In the genomic region with DNA sequence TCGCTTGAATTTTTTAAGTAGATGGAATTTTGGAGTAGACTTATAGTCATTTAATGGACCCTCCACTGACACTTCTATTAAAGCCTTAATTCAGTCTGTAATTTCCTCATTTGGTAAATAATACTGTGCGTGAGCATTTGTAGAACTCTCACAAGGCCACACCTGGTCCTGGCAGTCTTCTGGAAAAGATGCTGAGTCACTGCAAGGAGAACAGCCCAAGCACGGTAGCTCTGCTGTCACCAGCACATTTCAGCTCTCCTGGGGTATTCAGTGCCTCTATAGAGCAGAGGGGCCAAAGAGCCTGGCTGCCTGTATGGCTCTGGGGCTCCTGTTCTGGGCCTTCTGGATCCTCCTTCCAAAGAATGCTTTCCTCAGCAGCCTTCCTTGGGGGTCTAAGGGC, we compare ENCODE assay signal across 29 mouse cellular contexts. TPM values are rescaled to one million over a fixed set of nuclear protein-coding genes. Genes with fewer than 3 reads are reported as not detected.
DNase-seq lines count a peak whose midpoint lies in the region; ATAC-seq and TF ChIP-seq lines count a peak whose summit lies in the region.
"Had no signal": no experiment of that assay in that cellular context is flagged by ENCODE, and none has a peak within 500 bp of the region (broad histone marks: within the 10 kb centered on the region; RNA-seq: fewer than 3 reads in every experiment).

No protein-coding gene starts in this region.

- no peaks in the 10 kb centered on the region for H3K9me3 ChIP-seq in MEL (replicated peaks; ENCODE audit: insufficient read depth, low read length)
- H3K9me3 ChIP-seq: embryonic facial prominence, embryonic 13.5 days; forebrain, embryonic 12.5 days; kidney, embryonic 15.5 days; limb, embryonic 12.5 days; liver, embryonic 15.5 days; midbrain, embryonic 15.5 days; stomach, embryonic 15.5 days had no signal

- H3K27me3 ChIP-seq in C2C12 (ENCODE audit: control insufficient read depth, insufficient read depth, insufficient read length) (no peaks in the 10 kb centered on the region), MEL (ENCODE audit: control insufficient read depth in 1 of 2, insufficient read depth in 2 of 2, low read length in 2 of 2) (no peaks in the 10 kb centered on the region; a peak in 1 of 4 replicates)
- H3K27me3 ChIP-seq: embryonic facial prominence, embryonic 13.5 days; forebrain, embryonic 12.5 days; kidney, embryonic 15.5 days; limb, embryonic 12.5 days; liver, embryonic 15.5 days; midbrain, embryonic 15.5 days; stomach, embryonic 15.5 days had no signal

- TF ChIP-seq CTCF in C2C12 (IDR thresholded peaks at IDR 0.05; ENCODE audit: control insufficient read depth, insufficient read depth, insufficient read length) (no peak), MEL (IDR thresholded peaks at IDR 0.05 in 2 of 3, conservative IDR thresholded peaks at IDR 0.05 in 1 of 3; ENCODE audit: control insufficient read depth in 1 of 3, insufficient read depth in 1 of 3, low read depth in 2 of 3, low read length in 3 of 3, poor library complexity in 1 of 3, severe bottlenecking in 1 of 3) (no peak)

- TF ChIP-seq RAD21 in MEL (IDR thresholded peaks at IDR 0.05; ENCODE audit: low read depth, low read length): no peak

- peaks cover 0 to 6% of the 10 kb centered on the region in 2 experiments for H3K4me1 ChIP-seq in MEL (ENCODE audit: control insufficient read depth in 1 of 2, insufficient read depth in 2 of 2, low read length in 2 of 2)
- H3K4me1 ChIP-seq: forebrain, embryonic 12.5 days; kidney, embryonic 15.5 days; limb, embryonic 12.5 days; liver, embryonic 15.5 days; megakaryocyte, embryonic 14.5 days; midbrain, embryonic 15.5 days; stomach, embryonic 15.5 days had no signal

- H3K4me3 ChIP-seq in C2C12 (ENCODE audit: insufficient read depth, poor library complexity, severe bottlenecking) (no peak overlapping the region), MEL (ENCODE audit: control insufficient read depth in 1 of 2, insufficient read depth in 1 of 2, low read depth in 2 of 2, low read length in 2 of 2) (no peak overlapping the region)
- H3K4me3 ChIP-seq: embryonic facial prominence, embryonic 13.5 days; erythroblast, embryonic 14.5 days; forebrain, embryonic 12.5 days; kidney, embryonic 15.5 days; limb, embryonic 12.5 days; liver, embryonic 15.5 days; megakaryocyte, embryonic 14.5 days; midbrain, embryonic 15.5 days; stomach, embryonic 15.5 days had no signal

- no peaks in the 10 kb centered on the region for H3K79me3 ChIP-seq in C2C12 (ENCODE audit: low read depth)

- no peak for TF ChIP-seq POLR2A in MEL (IDR thresholded peaks at IDR 0.05; ENCODE audit: control insufficient read depth in 1 of 2, insufficient read depth in 1 of 2, low read depth in 1 of 2, low read length in 2 of 2, poor library complexity in 1 of 2)

- H3K79me2 ChIP-seq in C2C12 (ENCODE audit: control insufficient read depth, insufficient read depth) (no peaks in the 10 kb centered on the region), MEL (ENCODE audit: control insufficient read depth, insufficient read depth, low read length, poor library complexity) (no peaks in the 10 kb centered on the region; the same call in 1 of the 2 replicates)

- DNase-seq in 416B (ENCODE audit: low read depth) (peak; percentile 23), MEL (ENCODE audit: low read depth, low spot score) (peak; percentile 68)
- no peak for DNase-seq in left cerebral cortex, adult 8-10 months (ENCODE audit: low spot score in 2 of 2)
- DNase-seq in urinary bladder, adult 2 months (ENCODE audit: low spot score): no peak
- DNase-seq: adrenal gland, adult 2 months; adrenal gland, postnatal 36 days; cerebellum, adult 2 months; cerebellum, postnatal 14 days; embryo, embryonic 11 days; forebrain, postnatal 0 days; kidney, adult 18-20 months; kidney, postnatal 25 days; lung, embryonic 14.5 days; lung, postnatal 14 days; right cerebral cortex, postnatal 25 days; thymus, postnatal 14 days had no signal

- no peak overlapping the region for H3K9ac ChIP-seq in MEL (ENCODE audit: control insufficient read depth, low read depth, low read length, poor library complexity, severe bottlenecking)
- H3K9ac ChIP-seq: embryonic facial prominence, embryonic 13.5 days; forebrain, embryonic 12.5 days; forebrain, postnatal 0 days; kidney, embryonic 15.5 days; limb, embryonic 12.5 days; liver, embryonic 15.5 days; lung, embryonic 14.5 days; midbrain, embryonic 15.5 days; stomach, embryonic 15.5 days had no signal

- no peaks in the 10 kb centered on the region for H3K36me3 ChIP-seq in C2C12 (ENCODE audit: control insufficient read depth, insufficient read depth)
- H3K36me3 ChIP-seq in MEL (ENCODE audit: control insufficient read depth in 1 of 2, insufficient read depth in 2 of 2, low read length in 2 of 2): peaks cover 0 to 9% of the 10 kb centered on the region in 2 experiments; a peak in 2 of 4 replicates
- H3K36me3 ChIP-seq: embryonic facial prominence, embryonic 13.5 days; forebrain, embryonic 12.5 days; kidney, embryonic 15.5 days; limb, embryonic 12.5 days; liver, embryonic 15.5 days; midbrain, embryonic 15.5 days; stomach, embryonic 15.5 days had no signal

- H3ac ChIP-seq in C2C12 (ENCODE audit: control insufficient read depth, insufficient read length, low read depth): no peak overlapping the region

- no peak overlapping the region for H3K27ac ChIP-seq in MEL (ENCODE audit: control insufficient read depth, low read depth, low read length)
- H3K27ac ChIP-seq: embryonic facial prominence, embryonic 13.5 days; forebrain, embryonic 12.5 days; kidney, embryonic 15.5 days; limb, embryonic 12.5 days; liver, embryonic 15.5 days; midbrain, embryonic 15.5 days; stomach, embryonic 15.5 days had no signal

- peak; percentile 63 for ATAC-seq in megakaryocyte progenitor cell, adult 5-6 weeks (replicated peaks; ENCODE audit: poor library complexity)
- no peak for ATAC-seq in activated CD4-positive, CD25-positive, alpha-beta regulatory T cell, adult 4 months
- ATAC-seq: forebrain, postnatal 0 days; hindbrain, embryonic 16.5 days; midbrain, embryonic 15.5 days had no signal

- TF ChIP-seq EP300 in MEL (IDR thresholded peaks at IDR 0.05; ENCODE audit: low read depth in 1 of 2, low read length in 2 of 2): no peak

TF ChIP-seq in C2C12, 6 proteins besides CTCF, POLR2A, EP300 and RAD21:
- TF ChIP-seq USF1 (IDR thresholded peaks at IDR 0.05; ENCODE audit: low read depth): no peak
- TF ChIP-seq CEBPB (IDR thresholded peaks at IDR 0.05; ENCODE audit: low read depth): no peak
- peak; percentile 57 for TF ChIP-seq MYOD1 (IDR thresholded peaks at IDR 0.05; ENCODE audit: control insufficient read depth, insufficient read length, low read depth)

TF ChIP-seq in MEL, 35 proteins besides CTCF, POLR2A, EP300 and RAD21:
- no peak for TF ChIP-seq ZC3H11A (IDR thresholded peaks at IDR 0.05; ENCODE audit: low read depth, low read length)
- no peak for TF ChIP-seq JUND (IDR thresholded peaks at IDR 0.05; ENCODE audit: low read depth, low read length)
- no peak for TF ChIP-seq NELFE (IDR thresholded peaks at IDR 0.05; ENCODE audit: low read depth, low read length)
- TF ChIP-seq ELF1 (IDR thresholded peaks at IDR 0.05; ENCODE audit: low read depth, low read length): no peak
- no peak for TF ChIP-seq NRF1 (IDR thresholded peaks at IDR 0.05; ENCODE audit: insufficient read depth, low read depth, low read length, poor library complexity, severe bottlenecking)
- no peak for TF ChIP-seq MEF2A (IDR thresholded peaks at IDR 0.05; ENCODE audit: extremely low read depth, insufficient replicate concordance, low read depth, low read length, poor library complexity, severe bottlenecking)
- TF ChIP-seq SIN3A (IDR thresholded peaks at IDR 0.05; ENCODE audit: low read length): 0 out of 2 replicates have a peak, but pooled peaks have one; percentile 19
- TF ChIP-seq RCOR1 (IDR thresholded peaks at IDR 0.05; ENCODE audit: low read depth, low read length): no peak
- TF ChIP-seq POLR2AphosphoS5 (IDR thresholded peaks at IDR 0.05; ENCODE audit: borderline replicate concordance, low read depth, low read length): no peak
- 0 out of 2 replicates have a peak, but pooled peaks have one; percentile 7 for TF ChIP-seq ETS1 (IDR thresholded peaks at IDR 0.05; ENCODE audit: low read depth, low read length)

RNA-seq across cellular contexts. Expression of gene Tspan5, which starts 11.2 kb away (rescaled TPM):
- polyA plus RNA-seq in C2C12 (2012; fragmentation: generic; extraction: Trizol) (35.7 TPM), MEL (2012; ENCODE audit: insufficient read depth in 1 of 2, insufficient read length in 2 of 2, low read depth in 1 of 2, low replicate concordance in 2 of 2, missing spikeins in 1 of 2) (10 to 100 TPM in 1 of 2 experiments, not detected in 1; 35.1 TPM)
- total RNA-seq in MEL (2012; rRNA removed): 28.1 and 28.8 TPM in 2 replicates
- 26.5 and 33.7 TPM in 2 replicates for total RNA-seq in megakaryocyte progenitor cell, adult 5-6 weeks (2015)
- total RNA-seq in megakaryocyte progenitor cell, adult 5-6 weeks (2017): 39.0 and 40.5 TPM in 2 replicates
- 100 to 1,000 TPM; 217 to 260 (median 233) TPM for total RNA-seq in left cerebral cortex, adult 8-10 months (2022)
- 67.1 and 73.3 TPM in 2 replicates for polyA plus RNA-seq in urinary bladder, adult 2 months (2012; rRNA removed)
- 1 to 10 TPM; 5.3 to 7.3 TPM for polyA plus RNA-seq in activated CD4-positive, CD25-positive, alpha-beta regulatory T cell, adult 4 months (2017; shearing (Covaris generic))

Comparison
In these comparisons a context has a peak if more than half of its experiments do, and no peak if none do; other contexts are left out.
1. DNase-seq: peak in 416B (single experiment) and MEL (single experiment); none in left cerebral cortex, adult 8-10 months (0 of 2) and urinary bladder, adult 2 months (single experiment).